Mouse (Mus musculus): Measurements from ENCODE around the gene Isoc2b. TPM values are rescaled to one million over a fixed set of nuclear protein-coding genes. Genes with fewer than 3 reads are reported as not detected.
"Not testable (repeated sequence)": the region's sequence is repeated elsewhere in the genome, so short reads cannot be mapped to it uniquely, and the experiment has no call there.

Gene Isoc2b
- polyA plus RNA-seq, 1 experiment from 2014 or later, result 11.3 TPM

GRCm38 (mm10) chr7:4900523-4900851 is 30.4 kb upstream of the Isoc2b start:
- Histone ChIP-seq H3K4me1 (peaks cover 15% of the 10 kb centered on the region), H3K4me2 (replicated peaks) (peak overlapping the region; percentile 48), H3K27me3 (peaks cover 6% of the 10 kb centered on the region; the same call in 1 of the 2 replicates), H3K4me3 (replicated peaks) (peak overlapping the region; percentile 33), H3K27ac (replicated peaks) (0 out of 2 replicates have a peak overlapping the region, but pooled peaks have one; percentile 17), H3K36me3 (no peaks in the 10 kb centered on the region), H3K9ac (no peak overlapping the region), H3K9me3 (replicated peaks) (no peaks in the 10 kb centered on the region)
- ATAC-seq (ENCODE audit: insufficient number of reproducible peaks, low FRiP score, low TSS enrichment, low read depth), result no peak
- 23% methylated on average over 11 of the region's 11 CpGs for WGBS

- 4% methylated on average over 19 of the region's 19 CpGs for WGBS
- no peak for ATAC-seq (ENCODE audit: insufficient number of reproducible peaks, low FRiP score, low TSS enrichment, low read depth)
Measured at GRCm38 (mm10) chr7:4899649-4900522, 29.8 kb upstream of the Isoc2b start.

GRCm38 (mm10) chr7:4898851-4899648 is 29.0 kb upstream of the Isoc2b start:
- peak; percentile 74; the same call in 1 of the 2 replicates for ATAC-seq (ENCODE audit: insufficient number of reproducible peaks, low FRiP score, low TSS enrichment, low read depth)
- Histone ChIP-seq H3K9ac (no peak overlapping the region), H3K36me3 (no peaks in the 10 kb centered on the region), H3K4me3 (replicated peaks) (peak overlapping the region; percentile 33), H3K27me3 (peaks cover 6% of the 10 kb centered on the region; the same call in 1 of the 2 replicates), H3K9me3 (replicated peaks) (no peaks in the 10 kb centered on the region), H3K27ac (replicated peaks) (no peak overlapping the region; the same call in 1 of the 2 replicates), H3K4me1 (peaks cover 15% of the 10 kb centered on the region), H3K4me2 (replicated peaks) (peak overlapping the region; percentile 48)
- 18% methylated on average over 17 of the region's 18 CpGs for WGBS

More at GRCm38 (mm10) chr7:4899649-4900522, 29.8 kb upstream of the Isoc2b start:
- Histone ChIP-seq H3K27ac (replicated peaks) (0 out of 2 replicates have a peak overlapping the region, but pooled peaks have one; percentile 17), H3K4me2 (replicated peaks) (peak overlapping the region; percentile 48), H3K9ac (peak overlapping the region; percentile 15; the same call in 1 of the 2 replicates), H3K36me3 (no peaks in the 10 kb centered on the region), H3K4me1 (peaks cover 15% of the 10 kb centered on the region), H3K27me3 (peaks cover 6% of the 10 kb centered on the region; the same call in 1 of the 2 replicates), H3K4me3 (replicated peaks) (peak overlapping the region; percentile 33), H3K9me3 (replicated peaks) (no peaks in the 10 kb centered on the region)

- no peak overlapping the region for H3K4me3 ChIP-seq (replicated peaks)
- 58% methylated on average over 11 of the region's 11 CpGs for WGBS
- H3K4me2 ChIP-seq (replicated peaks), result no peak overlapping the region
- H3K27me3 ChIP-seq, result peaks cover 6% of the 10 kb centered on the region; the same call in 1 of the 2 replicates
- no peak overlapping the region for H3K27ac ChIP-seq (replicated peaks)
- H3K4me1 ChIP-seq, result peaks cover 11% of the 10 kb centered on the region
- H3K36me3 ChIP-seq, result no peaks in the 10 kb centered on the region
- no peak overlapping the region for H3K9ac ChIP-seq
- no peaks in the 10 kb centered on the region for H3K9me3 ChIP-seq (replicated peaks)
- ATAC-seq (ENCODE audit: insufficient number of reproducible peaks, low FRiP score, low TSS enrichment, low read depth), result no peak
Measured at GRCm38 (mm10) chr7:4895186-4895585, 25.1 kb upstream of the Isoc2b start.

- H3K4me2 ChIP-seq (replicated peaks), result no peak overlapping the region
- no peaks in the 10 kb centered on the region for H3K9me3 ChIP-seq (replicated peaks)
- WGBS, result 54% methylated on average over 4 of the region's 4 CpGs
- no peak overlapping the region for H3K9ac ChIP-seq
- ATAC-seq (ENCODE audit: insufficient number of reproducible peaks, low FRiP score, low TSS enrichment, low read depth), result no peak
- H3K27ac ChIP-seq (replicated peaks), result no peak overlapping the region
- no peaks in the 10 kb centered on the region for H3K36me3 ChIP-seq
- no peak overlapping the region for H3K4me3 ChIP-seq (replicated peaks)
- H3K27me3 ChIP-seq, result no peaks in the 10 kb centered on the region
- H3K4me1 ChIP-seq, result no peaks in the 10 kb centered on the region
Measured at GRCm38 (mm10) chr7:4886680-4887079, 16.6 kb upstream of the Isoc2b start.

- 81% methylated on average over 1 of the region's 1 CpGs for WGBS
- H3K4me2 ChIP-seq (replicated peaks), result not testable (repeated sequence)
Measured at GRCm38 (mm10) chr7:4879036-4879435, 9.0 kb upstream of the Isoc2b start.

GRCm38 (mm10) chr7:4878186-4878585 is 8.1 kb upstream of the Isoc2b start:
- H3K4me2 ChIP-seq (replicated peaks), result no peak overlapping the region
- H3K9me3 ChIP-seq (replicated peaks), result no peaks in the 10 kb centered on the region
- H3K36me3 ChIP-seq, result no peaks in the 10 kb centered on the region
- peaks cover 15% of the 10 kb centered on the region for H3K4me1 ChIP-seq
- H3K4me3 ChIP-seq (replicated peaks), result no peak overlapping the region
- ATAC-seq (ENCODE audit: insufficient number of reproducible peaks, low FRiP score, low TSS enrichment, low read depth), result no peak
- H3K27me3 ChIP-seq, result no peaks in the 10 kb centered on the region
- H3K9ac ChIP-seq, result 0 out of 2 replicates have a peak overlapping the region, but pooled peaks have one; percentile 56
- H3K27ac ChIP-seq (replicated peaks), result no peak overlapping the region

More at GRCm38 (mm10) chr7:4879036-4879435, 9.0 kb upstream of the Isoc2b start:
- H3K4me3 ChIP-seq (replicated peaks); H3K36me3 ChIP-seq; ATAC-seq (ENCODE audit: insufficient number of reproducible peaks, low FRiP score, low TSS enrichment, low read depth); H3K27ac ChIP-seq (replicated peaks); H3K9me3 ChIP-seq (replicated peaks); H3K27me3 ChIP-seq; H3K9ac ChIP-seq: not testable (repeated sequence)
- peaks cover 15% of the 10 kb centered on the region for H3K4me1 ChIP-seq

GRCm38 (mm10) chr7:4877226-4877625 is 7.2 kb upstream of the Isoc2b start:
- ATAC-seq (ENCODE audit: insufficient number of reproducible peaks, low FRiP score, low TSS enrichment, low read depth), result no peak
- H3K4me3 ChIP-seq (replicated peaks), result peak overlapping the region; percentile 61
- H3K4me2 ChIP-seq (replicated peaks), result peak overlapping the region; percentile 87
- peaks cover 15% of the 10 kb centered on the region for H3K4me1 ChIP-seq
- no peaks in the 10 kb centered on the region for H3K27me3 ChIP-seq
- H3K9me3 ChIP-seq (replicated peaks), result no peaks in the 10 kb centered on the region
- H3K36me3 ChIP-seq, result no peaks in the 10 kb centered on the region
- peak overlapping the region; percentile 56 for H3K9ac ChIP-seq
- 4% methylated on average over 11 of the region's 11 CpGs for WGBS
- H3K27ac ChIP-seq (replicated peaks), result peak overlapping the region; percentile 49

GRCm38 (mm10) chr7:4876753-4877221 is 6.7 kb upstream of the Isoc2b start, which contains the start of gene Isoc2a:
TSS of gene Isoc2a (plus strand) at chr7:4877153.
- H3K9me3 ChIP-seq (replicated peaks), result no peaks in the 10 kb centered on the region
- H3K27me3 ChIP-seq, result no peaks in the 10 kb centered on the region
- H3K4me3 ChIP-seq (replicated peaks), result peak within 1 kb of the TSS; percentile 61
- no peaks in the 10 kb centered on the region for H3K36me3 ChIP-seq
- peak within 1 kb of the TSS; percentile 56 for H3K9ac ChIP-seq
- peak within 1 kb of the TSS; percentile 49 for H3K27ac ChIP-seq (replicated peaks)
- ATAC-seq (ENCODE audit: insufficient number of reproducible peaks, low FRiP score, low TSS enrichment, low read depth), result peak; percentile 99
- peaks cover 15% of the 10 kb centered on the region for H3K4me1 ChIP-seq
- under 1% methylated on average over 22 of the region's 22 CpGs for WGBS
- peak within 1 kb of the TSS; percentile 87 for H3K4me2 ChIP-seq (replicated peaks)

- whole genome bisulfite sequencing, result 31% methylated on average over 10 of the region's 10 CpGs
- Histone ChIP-seq H3K36me3 (no peaks in the 10 kb centered on the region), H3K4me2 (replicated peaks) (peak overlapping the region; percentile 55), H3K4me3 (replicated peaks) (peak overlapping the region; percentile 65), H3K27me3 (no peaks in the 10 kb centered on the region), H3K27ac (replicated peaks) (peak overlapping the region; percentile 74), H3K9ac (peak overlapping the region; percentile 49), H3K4me1 (peaks cover 14% of the 10 kb centered on the region), H3K9me3 (replicated peaks) (no peaks in the 10 kb centered on the region)
- ATAC-seq (ENCODE audit: insufficient number of reproducible peaks, low FRiP score, low TSS enrichment, low read depth), result no peak
Measured at GRCm38 (mm10) chr7:4866631-4867180, 3.4 kb downstream of the Isoc2b start.

Data from embryonic facial prominence, embryonic 15.5 days (tissue).